Mouse (Mus musculus) myocyte (in vitro differentiated cells): ENCODE data around the gene Atrnl1.

ENCODE experiments used
- CEBPB ChIP-seq: IDR thresholded peaks from 2 replicates; pipeline ENCODE4 v1.6.1; 2011; ENCODE audit warnings: mild to moderate bottlenecking, moderate library complexity; ENCODE audit not compliant: poor library complexity, insufficient read depth, severe bottlenecking
- E2F4 ChIP-seq: IDR thresholded peaks from one replicate; pipeline ENCODE4 v1.6.1; 2011; ENCODE audit warnings: mild to moderate bottlenecking, control low read depth, moderate library complexity; ENCODE audit not compliant: insufficient read depth
- MAX ChIP-seq: IDR thresholded peaks from one replicate; pipeline ENCODE4 v1.6.1; 2011; ENCODE audit warnings: low read depth, mild to moderate bottlenecking, control low read depth
- MYOD1 ChIP-seq, 3 experiments: IDR thresholded peaks; one replicate each; pipeline ENCODE4 v1.6.1; 2011; ENCODE audit warnings: control low read depth in 2 of 3, low read depth in 2 of 3, mild to moderate bottlenecking in 2 of 3, moderate library complexity in 1 of 3; ENCODE audit not compliant: insufficient read length in 2 of 3, control insufficient read depth in 1 of 3
- MYOG ChIP-seq, 3 experiments: IDR thresholded peaks; one replicate each; pipeline ENCODE4 v1.6.1; 2011; ENCODE audit warnings: control low read depth in 2 of 3, low read depth in 2 of 3, mild to moderate bottlenecking in 2 of 3; ENCODE audit not compliant: insufficient read length in 2 of 3, control insufficient read depth in 1 of 3, insufficient read depth in 1 of 3
- POLR2A ChIP-seq: IDR thresholded peaks from one replicate; pipeline ENCODE4 v1.6.1; 2011; ENCODE audit warnings: low read depth, mild to moderate bottlenecking, control low read depth, moderate library complexity; ENCODE audit not compliant: insufficient read length
- POLR2AphosphoS2 ChIP-seq: IDR thresholded peaks from one replicate; pipeline ENCODE4 v1.6.1; 2011; ENCODE audit warnings: low read depth, control low read depth; ENCODE audit not compliant: insufficient read length
- REST ChIP-seq: IDR thresholded peaks from one replicate; pipeline ENCODE4 v1.6.1; 2011; ENCODE audit warnings: mild to moderate bottlenecking, control low read depth, moderate library complexity; ENCODE audit not compliant: insufficient read depth, insufficient read length
- SRF ChIP-seq: IDR thresholded peaks from one replicate; pipeline ENCODE4 v1.6.1; 2011; ENCODE audit warnings: low read depth; ENCODE audit not compliant: control insufficient read depth, insufficient read length
- TCF12 ChIP-seq: IDR thresholded peaks from one replicate; pipeline ENCODE4 v1.6.1; 2011; ENCODE audit warnings: mild to moderate bottlenecking, control low read depth; ENCODE audit not compliant: poor library complexity, insufficient read depth, severe bottlenecking
- TCF3 ChIP-seq: IDR thresholded peaks from one replicate; pipeline ENCODE4 v1.6.1; 2011; ENCODE audit warnings: low read depth, control low read depth; ENCODE audit not compliant: insufficient read length
- USF1 ChIP-seq: IDR thresholded peaks from one replicate; pipeline ENCODE4 v1.6.1; 2011; ENCODE audit warnings: low read depth, mild to moderate bottlenecking, control low read depth, moderate library complexity

DNA sequence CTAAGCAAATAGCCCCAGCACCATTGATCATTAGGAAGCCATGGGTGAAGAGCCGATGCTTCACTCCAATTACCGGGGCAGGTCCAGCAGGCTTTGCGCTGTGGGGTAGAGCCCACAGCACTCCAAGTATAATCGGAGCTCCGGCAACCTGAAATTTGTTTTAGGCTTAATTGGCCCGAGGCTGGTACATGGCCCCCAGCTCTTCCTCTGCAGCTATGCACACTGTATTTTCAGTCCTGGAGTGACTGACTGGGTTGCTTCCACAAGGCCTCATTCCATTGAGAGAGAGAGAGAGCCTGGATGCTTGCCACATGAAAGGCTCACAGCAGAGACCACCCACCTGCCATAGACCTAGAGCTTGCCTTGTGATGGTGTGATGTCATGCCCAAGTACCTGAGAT is 555.3 kb downstream of the Atrnl1 start:
- TF ChIP-seq POLR2A: no peak
- TF ChIP-seq E2F4: no peak
- no peak for TF ChIP-seq USF1
- no peak for TF ChIP-seq TCF12
- no peak for TF ChIP-seq CEBPB
- no peak for TF ChIP-seq MAX
- no peak for TF ChIP-seq POLR2AphosphoS2
- no peak for TF ChIP-seq MYOD1 (IDR thresholded peaks at IDR 0.05; ENCODE audit: control insufficient read depth in 1 of 3, insufficient read length in 2 of 3, low read depth in 2 of 3)
- no peak for TF ChIP-seq REST
- TF ChIP-seq MYOG (IDR thresholded peaks at IDR 0.05; ENCODE audit: control insufficient read depth in 1 of 3, insufficient read depth in 1 of 3, insufficient read length in 2 of 3, low read depth in 2 of 3): no peak
- TF ChIP-seq TCF3: no peak
- TF ChIP-seq SRF: no peak
